In genomic region chr5:140331615-140332512, GRCm38 (mm10) we compare ENCODE assay signal across 8 mouse cellular contexts. TPM values are rescaled to one million over a fixed set of nuclear protein-coding genes. Genes with fewer than 3 reads are reported as not detected.
DNase-seq lines count a peak whose midpoint lies in the region; ATAC-seq and TF ChIP-seq lines count a peak whose summit lies in the region.

Gene Mrm2, minus strand, starts transcription at chr5:140331898.

- peak; percentile 93 for TF ChIP-seq CTCF in liver, postnatal 0 days (IDR thresholded peaks at IDR 0.05; ENCODE audit: low read depth)

- peak within 1 kb of the TSS; percentile 86 for H3K4me2 ChIP-seq in forebrain, embryonic 14.5 days (ENCODE audit: low read length)
- H3K4me2 ChIP-seq in liver, postnatal 0 days (ENCODE audit: low read depth, low read length), result peak within 1 kb of the TSS; percentile 86
- H3K4me2 ChIP-seq in neural tube, embryonic 13.5 days, result peak within 1 kb of the TSS; percentile 92

- TF ChIP-seq EP300 in liver, postnatal 0 days (IDR thresholded peaks at IDR 0.05; ENCODE audit: low read depth), result peak; percentile 19; the same call in 1 of the 2 replicates

- H3K27ac ChIP-seq in forebrain, embryonic 14.5 days (ENCODE audit: low read depth, low read length), result peak within 1 kb of the TSS; percentile 81
- H3K27ac ChIP-seq in liver, postnatal 0 days (ENCODE audit: low read depth), result peak within 1 kb of the TSS; percentile 79
- peak within 1 kb of the TSS; percentile 82 for H3K27ac ChIP-seq in neural tube, embryonic 13.5 days (replicated peaks)

- peak within 1 kb of the TSS; percentile 62 for H3K4me3 ChIP-seq in forebrain, embryonic 14.5 days (ENCODE audit: low read depth, low read length)
- peak within 1 kb of the TSS; percentile 57 for H3K4me3 ChIP-seq in liver, postnatal 0 days (ENCODE audit: low read depth, low read length)
- peak within 1 kb of the TSS; percentile 64 for H3K4me3 ChIP-seq in neural tube, embryonic 13.5 days

- H3K4me1 ChIP-seq in forebrain, embryonic 14.5 days (ENCODE audit: control insufficient read depth, insufficient read depth, low read length), result peaks cover 6% of the 10 kb centered on the region
- peaks cover 15% of the 10 kb centered on the region for H3K4me1 ChIP-seq in liver, postnatal 0 days (ENCODE audit: insufficient read depth)
- peaks cover 19% of the 10 kb centered on the region for H3K4me1 ChIP-seq in neural tube, embryonic 13.5 days (replicated peaks)

- peak; percentile 96 for DNase-seq in ES-CJ7 (ENCODE audit: low read depth, low spot score)
- peak; percentile 65 for DNase-seq in cerebellum, adult 11 months
- DNase-seq in forebrain, embryonic 14.5 days (ENCODE audit: low spot score), result peak; percentile 84
- DNase-seq in heart, postnatal 14 days, result peak; percentile 85 to 92
- DNase-seq in large intestine, adult 2 months (ENCODE audit: low read depth, low spot score), result peak; percentile 51
- peak; percentile 90 for DNase-seq in liver, postnatal 0 days
- DNase-seq in telencephalon, adult 2 months (ENCODE audit: low read depth, low spot score), result peak; percentile 34

- H3K27me3 ChIP-seq in forebrain, embryonic 14.5 days (replicated peaks; ENCODE audit: control insufficient read depth, insufficient read depth, low read length), result no peaks in the 10 kb centered on the region
- H3K27me3 ChIP-seq in liver, postnatal 0 days (ENCODE audit: insufficient read depth, low read length), result no peaks in the 10 kb centered on the region
- no peaks in the 10 kb centered on the region for H3K27me3 ChIP-seq in neural tube, embryonic 13.5 days

- H3K36me3 ChIP-seq in forebrain, embryonic 14.5 days (ENCODE audit: control insufficient read depth, insufficient read depth, low read length), result peaks cover 23% of the 10 kb centered on the region; the same call in 1 of the 2 replicates
- H3K36me3 ChIP-seq in liver, postnatal 0 days (replicated peaks; ENCODE audit: insufficient read depth, low read length), result peaks cover 5% of the 10 kb centered on the region
- H3K36me3 ChIP-seq in neural tube, embryonic 13.5 days, result peaks cover 30% of the 10 kb centered on the region

- ATAC-seq in forebrain, embryonic 14.5 days, result peak; percentile 81
- ATAC-seq in liver, postnatal 0 days, result peak; percentile 90
- peak; percentile 83 for ATAC-seq in neural tube, embryonic 13.5 days (ENCODE audit: low read depth)

- no peaks in the 10 kb centered on the region for H3K9me3 ChIP-seq in forebrain, embryonic 14.5 days (replicated peaks; ENCODE audit: control insufficient read depth, low read length)
- H3K9me3 ChIP-seq in liver, postnatal 0 days (ENCODE audit: low read length), result no peaks in the 10 kb centered on the region
- no peaks in the 10 kb centered on the region for H3K9me3 ChIP-seq in neural tube, embryonic 13.5 days

- 2% methylated on average over 39 of the region's 39 CpGs for WGBS in forebrain, embryonic 14.5 days
- WGBS in large intestine, adult 2 months, result 1% methylated on average over 39 of the region's 39 CpGs
- WGBS in liver, postnatal 0 days (ENCODE audit: insufficient replicate concordance), result 1% methylated on average over 39 of the region's 39 CpGs
- WGBS in neural tube, embryonic 13.5 days, result 1% methylated on average over 39 of the region's 39 CpGs

- H3K9ac ChIP-seq in forebrain, embryonic 14.5 days (ENCODE audit: low read length), result peak within 1 kb of the TSS; percentile 72
- H3K9ac ChIP-seq in liver, postnatal 0 days (replicated peaks), result peak within 1 kb of the TSS; percentile 67
- peak within 1 kb of the TSS; percentile 81 for H3K9ac ChIP-seq in neural tube, embryonic 13.5 days

- intact Hi-C loops in heart, postnatal 14 days (cut with DNase I), result loop anchor here (1.0 to 5.0 kb wide), 2 partner anchors 80 to 493 kb away; no protein-coding TSS in a partner anchor

RNA-seq across cellular contexts. Expression of gene Mrm2, which starts in this region (rescaled TPM):
- 24.5 and 28.3 TPM in 2 replicates for polyA plus RNA-seq in forebrain, embryonic 14.5 days (2014; fragmentation: Nextera tagmentation; extraction: Ambion mirVana)
- 10 to 100 TPM in 1 of 2 experiments, 1 to 10 TPM in 1; 9.5 to 10.9 TPM for total RNA-seq in heart, postnatal 14 days (2021)
- polyA plus RNA-seq in large intestine, adult 2 months (2012; rRNA removed), result 7.6 and 8.3 TPM in 2 replicates
- polyA plus RNA-seq in liver, postnatal 0 days (2015; fragmentation: Nextera tagmentation; extraction: Ambion mirVana), result 7.2 and 8.1 TPM in 2 replicates
- 16.7 and 18.8 TPM in 2 replicates for polyA plus RNA-seq in neural tube, embryonic 13.5 days (2015; fragmentation: Nextera tagmentation; extraction: Ambion mirVana)

Comparison
In these comparisons a context has a peak if more than half of its experiments do, and no peak if none do; other contexts are left out.
1. Peak in every context shown above with its lines: DNase-seq, ATAC-seq, H3K4me3 ChIP-seq and H3K27ac ChIP-seq.
2. DNase-seq: peak in every context shown above with its lines; median percentile 96 in ES-CJ7; 90 in liver, postnatal 0 days; 88 in heart, postnatal 14 days; 84 in forebrain, embryonic 14.5 days; 65 in cerebellum, adult 11 months; 51 in large intestine, adult 2 months; 34 in telencephalon, adult 2 months.